Mouse (Mus musculus) forebrain, embryonic 11.5 days (tissue): Measurements from ENCODE around the gene Itpr1. TPM values are rescaled to one million over a fixed set of nuclear protein-coding genes. Genes with fewer than 3 reads are reported as not detected.

ENCODE experiments used
- ATAC-seq: fragments of 200-750 bp; cut with Nextera tagmentation; replicated peaks from 2 replicates; pipeline ENCODE4 v1.8.0; 2017; ENCODE audit warnings: moderate TSS enrichment; ENCODE audit not compliant: low FRiP score
- DNase-seq: peaks from one replicate; pipeline ENCODE4 v3.0.0-alpha.2; 2017; ENCODE audit warnings: low spot score
- H3K27ac ChIP-seq: fragments of 300-500 bp; sonication (generic); 2 replicates; pipeline ENCODE4 v1.5.1; 2014; ENCODE audit warnings: low read depth, low read length
- H3K27me3 ChIP-seq: fragments of 300-500 bp; sonication (generic); 2 replicates; pipeline ENCODE4 v1.6.1; 2014; ENCODE audit warnings: mild to moderate bottlenecking, low read length, mixed read lengths; ENCODE audit not compliant: control insufficient read depth, insufficient read depth
- H3K36me3 ChIP-seq: fragments of 300-500 bp; sonication (generic); 2 replicates; pipeline ENCODE4 v1.6.1; 2014; ENCODE audit warnings: mild to moderate bottlenecking, low read length, moderate library complexity, mixed read lengths; ENCODE audit not compliant: control insufficient read depth, insufficient read depth
- H3K4me1 ChIP-seq: fragments of 300-500 bp; sonication (generic); replicated peaks from 2 replicates; pipeline ENCODE4 v1.6.1; 2014; ENCODE audit warnings: low read length, mixed read lengths; ENCODE audit not compliant: control insufficient read depth, insufficient read depth
- H3K4me2 ChIP-seq: fragments of 300-500 bp; sonication (generic); 2 replicates; pipeline ENCODE4 v1.6.1; 2014; ENCODE audit warnings: low read depth, mild to moderate bottlenecking, low read length, moderate library complexity, mixed read lengths; ENCODE audit not compliant: severe bottlenecking
- H3K4me3 ChIP-seq: fragments of 300-500 bp; sonication (generic); 2 replicates; pipeline ENCODE4 v1.5.1; 2014; ENCODE audit warnings: low read depth, low read length
- H3K9ac ChIP-seq: fragments of 300-500 bp; sonication (generic); 2 replicates; pipeline ENCODE4 v1.6.1; 2014; ENCODE audit warnings: low read length
- H3K9me3 ChIP-seq: fragments of 300-500 bp; sonication (generic); 2 replicates; pipeline ENCODE4 v1.6.1; 2016; ENCODE audit warnings: low read length, mixed read lengths; ENCODE audit not compliant: control insufficient read depth
- WGBS: fragments of 180-500 bp; shearing (Covaris S2); extraction: QIAGEN DNeasy Blood & Tissue Kit; methylation state at CpG from one replicate; pipeline ENCODE4 v1.1.7; 2014; 5-methylcytosine and 5-hydroxymethylcytosine counted together
- polyA plus RNA-seq: library from polyadenylated mRNA; unstranded; fragments of >200 nt; fragmentation: Nextera tagmentation; extraction: Ambion mirVana; gene quantifications from 2 replicates; pipeline ENCODE4 v1.2.1, GENCODE M21; 2014

Gene Itpr1
- polyA plus RNA-seq, 1 experiment from 2014 or later: 8.1 TPM

DNA sequence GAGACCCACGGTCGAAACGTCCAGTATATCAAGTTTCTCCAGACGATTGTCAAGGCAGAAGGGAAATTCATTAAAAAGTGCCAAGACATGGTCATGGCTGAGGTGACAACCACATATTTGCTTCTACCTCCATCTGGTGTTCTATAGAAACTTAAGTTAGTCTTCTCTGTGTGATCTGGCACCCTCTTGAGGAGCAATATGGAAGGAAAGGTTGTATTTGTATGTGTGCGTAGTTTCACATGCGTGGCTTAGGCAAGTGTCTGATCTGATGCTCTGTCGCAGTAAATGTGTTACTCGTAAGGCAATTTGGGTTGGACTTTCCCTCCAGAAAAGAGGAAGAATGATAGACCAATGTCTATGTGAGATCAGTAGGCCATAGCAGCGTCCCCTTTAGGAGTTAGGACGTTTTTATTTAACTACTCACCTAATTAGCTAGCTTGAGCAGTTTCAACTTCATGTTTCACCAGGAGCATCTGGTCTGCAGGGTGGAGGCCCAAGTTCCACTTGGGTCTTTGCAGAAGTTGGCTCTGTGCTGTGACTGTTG, 188.6 kb downstream of the Itpr1 start:
- no peak overlapping the region for H3K9ac ChIP-seq
- H3K27ac ChIP-seq: no peak overlapping the region
- 95% methylated on average over 10 of the region's 10 CpGs for WGBS
- DNase-seq (no peak), ATAC-seq (no peak)
- no peak overlapping the region for H3K4me2 ChIP-seq
- H3K4me1 ChIP-seq: no peaks in the 10 kb centered on the region
- H3K27me3 ChIP-seq: no peaks in the 10 kb centered on the region
- H3K4me3 ChIP-seq: no peak overlapping the region
- H3K36me3 ChIP-seq: no peaks in the 10 kb centered on the region
- H3K9me3 ChIP-seq: no peaks in the 10 kb centered on the region

DNA sequence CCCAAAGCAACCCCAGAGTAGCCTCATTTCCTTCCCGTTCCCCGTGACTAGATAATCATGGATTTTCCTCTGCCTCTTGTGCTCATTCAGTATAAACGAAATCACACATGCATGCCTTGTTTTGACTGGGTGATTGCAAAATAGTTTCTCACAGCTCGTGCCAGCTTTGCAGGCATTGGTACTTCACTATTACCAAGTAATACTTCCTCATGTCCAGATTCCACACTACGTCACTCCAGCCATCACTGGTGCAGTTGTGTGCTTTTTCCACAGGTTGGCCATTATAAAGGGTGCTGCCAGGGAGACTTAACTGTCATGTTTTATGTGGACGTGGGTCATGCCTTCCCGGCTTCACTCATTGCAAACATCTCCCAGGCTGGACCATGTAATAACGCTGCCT, 191.8 kb downstream of the Itpr1 start:
- no peak overlapping the region for H3K4me3 ChIP-seq
- ATAC-seq (no peak), DNase-seq (no peak)
- no peaks in the 10 kb centered on the region for H3K27me3 ChIP-seq
- 89% methylated on average over 8 of the region's 8 CpGs for WGBS
- H3K4me1 ChIP-seq: no peaks in the 10 kb centered on the region
- H3K9ac ChIP-seq: no peak overlapping the region
- H3K9me3 ChIP-seq: no peaks in the 10 kb centered on the region
- no peak overlapping the region for H3K4me2 ChIP-seq
- no peaks in the 10 kb centered on the region for H3K36me3 ChIP-seq
- no peak overlapping the region for H3K27ac ChIP-seq

DNA sequence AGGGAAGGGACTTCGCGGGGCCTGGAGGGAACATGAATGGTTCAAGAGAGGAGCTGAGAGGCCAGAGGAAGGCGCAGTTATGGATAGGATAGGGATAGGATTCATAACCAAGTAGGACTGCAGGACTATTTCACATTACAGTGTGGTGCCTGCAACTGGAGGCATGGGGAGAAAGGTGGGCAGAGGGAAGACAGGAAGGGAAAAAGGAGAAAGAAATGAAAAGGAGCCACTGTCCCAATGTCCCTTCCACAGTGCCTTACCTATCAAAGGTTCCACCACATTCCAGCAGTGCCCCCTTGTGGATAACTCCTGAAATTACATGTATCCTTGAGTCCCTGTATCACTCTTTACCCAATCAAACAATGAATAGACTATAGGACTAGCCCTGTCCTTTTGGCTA, 195.2 kb downstream of the Itpr1 start:
- Histone ChIP-seq H3K27ac (no peak overlapping the region), H3K36me3 (no peaks in the 10 kb centered on the region), H3K4me2 (no peak overlapping the region), H3K9me3 (no peaks in the 10 kb centered on the region), H3K4me3 (no peak overlapping the region), H3K9ac (no peak overlapping the region), H3K27me3 (no peaks in the 10 kb centered on the region), H3K4me1 (no peaks in the 10 kb centered on the region)
- 95% methylated on average over 3 of the region's 3 CpGs for WGBS
- peak; percentile 85 for ATAC-seq
- no peak for DNase-seq

DNA sequence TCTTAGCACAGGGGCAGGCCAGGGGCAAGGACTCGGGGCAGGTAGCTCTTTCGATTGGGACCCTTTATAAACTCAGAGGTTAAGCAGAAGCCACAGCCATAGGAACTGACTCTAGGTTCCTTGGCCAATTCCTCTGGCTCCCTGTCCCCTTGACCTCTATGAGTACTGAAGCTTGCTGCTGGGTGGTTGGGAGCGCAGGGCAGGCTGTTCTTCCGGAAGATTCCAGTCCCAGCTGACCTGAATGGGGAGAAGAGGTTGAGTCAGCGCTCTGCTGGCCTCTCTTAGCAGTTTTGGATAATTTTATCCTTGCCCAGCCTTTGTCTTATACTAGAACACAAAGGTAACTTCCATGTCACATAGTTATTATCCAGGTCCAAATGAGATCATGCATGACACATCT, 195.8 kb downstream of the Itpr1 start:
- Histone ChIP-seq H3K27ac (no peak overlapping the region), H3K9ac (no peak overlapping the region), H3K9me3 (no peaks in the 10 kb centered on the region), H3K4me3 (no peak overlapping the region), H3K4me2 (no peak overlapping the region), H3K27me3 (no peaks in the 10 kb centered on the region), H3K36me3 (no peaks in the 10 kb centered on the region), H3K4me1 (no peaks in the 10 kb centered on the region)
- DNase-seq (no peak), ATAC-seq (no peak)
- 95% methylated on average over 5 of the region's 5 CpGs for WGBS

DNA sequence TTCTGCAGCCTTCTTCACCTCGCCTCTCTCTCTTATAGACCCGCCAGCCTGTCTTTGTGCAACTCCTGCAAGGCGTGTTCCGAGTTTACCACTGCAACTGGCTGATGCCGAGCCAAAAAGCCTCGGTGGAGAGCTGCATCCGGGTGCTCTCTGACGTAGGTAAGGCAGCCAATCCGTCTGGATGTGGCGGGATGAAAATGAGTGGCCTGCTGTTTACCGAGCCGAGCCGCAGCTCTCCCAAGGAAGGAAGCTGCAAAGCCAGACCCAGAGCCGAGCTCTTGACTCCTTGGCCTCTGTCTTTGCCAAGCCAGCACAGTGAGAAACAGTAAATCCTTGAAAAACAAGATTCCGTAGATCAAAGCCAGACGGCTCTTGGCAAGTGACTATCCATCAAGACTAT, 197.9 kb downstream of the Itpr1 start:
- H3K9me3 ChIP-seq: no peaks in the 10 kb centered on the region
- no peaks in the 10 kb centered on the region for H3K4me1 ChIP-seq
- WGBS: 89% methylated on average over 16 of the region's 16 CpGs
- H3K4me3 ChIP-seq: no peak overlapping the region
- H3K27ac ChIP-seq: no peak overlapping the region
- ATAC-seq (no peak), DNase-seq (no peak)
- H3K4me2 ChIP-seq: no peak overlapping the region
- H3K36me3 ChIP-seq: no peaks in the 10 kb centered on the region
- no peak overlapping the region for H3K9ac ChIP-seq
- no peaks in the 10 kb centered on the region for H3K27me3 ChIP-seq

DNA sequence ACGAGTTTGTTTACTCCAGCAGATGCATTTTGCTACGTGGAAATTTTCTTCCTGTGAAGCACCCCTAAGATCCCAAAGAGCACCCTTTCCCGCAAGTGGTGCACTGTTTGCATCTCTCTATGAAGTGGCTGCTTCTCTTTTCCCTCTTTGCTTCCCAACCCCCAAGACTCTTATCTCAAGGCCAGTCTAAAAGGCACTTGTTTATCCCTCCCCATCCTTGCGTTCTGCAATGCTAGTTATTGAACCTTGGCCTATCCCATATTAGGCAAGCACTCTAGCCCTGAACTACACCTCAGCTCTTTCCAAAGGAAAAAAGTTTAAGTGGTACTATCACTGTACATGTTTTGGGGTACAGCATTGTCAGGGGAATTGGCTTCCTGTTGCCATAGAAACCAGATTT, 198.3 kb downstream of the Itpr1 start:
- Histone ChIP-seq H3K4me3 (no peak overlapping the region), H3K4me2 (no peak overlapping the region), H3K27me3 (no peaks in the 10 kb centered on the region), H3K9me3 (no peaks in the 10 kb centered on the region), H3K4me1 (no peaks in the 10 kb centered on the region), H3K27ac (no peak overlapping the region), H3K36me3 (no peaks in the 10 kb centered on the region), H3K9ac (no peak overlapping the region)
- DNase-seq (no peak), ATAC-seq (no peak)
- WGBS: 87% methylated on average over 4 of the region's 4 CpGs

DNA sequence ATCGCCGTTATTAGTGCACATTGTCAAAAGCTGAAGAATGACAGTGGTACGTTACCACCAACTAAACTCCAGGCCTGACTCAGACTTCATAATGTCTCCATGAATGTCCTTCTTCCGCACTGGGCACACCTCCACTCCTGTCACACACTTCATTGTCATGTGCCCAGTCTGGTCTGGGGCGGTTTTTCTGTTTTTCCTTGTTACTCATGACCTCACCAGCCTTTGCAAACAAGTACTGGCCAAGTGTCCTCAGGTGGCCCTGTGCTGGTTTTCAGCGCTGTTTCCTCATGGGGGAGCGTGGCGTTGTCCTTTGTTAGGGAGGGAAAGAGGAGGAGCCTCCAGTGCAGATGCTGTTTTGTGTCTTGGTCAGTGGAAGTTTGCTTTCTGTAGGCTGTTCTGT, 200.1 kb downstream of the Itpr1 start:
- Histone ChIP-seq H3K4me1 (no peaks in the 10 kb centered on the region), H3K36me3 (no peaks in the 10 kb centered on the region), H3K4me3 (no peak overlapping the region), H3K27me3 (no peaks in the 10 kb centered on the region), H3K4me2 (no peak overlapping the region), H3K27ac (no peak overlapping the region), H3K9me3 (no peaks in the 10 kb centered on the region), H3K9ac (no peak overlapping the region)
- 90% methylated on average over 8 of the region's 8 CpGs for whole genome bisulfite sequencing
- ATAC-seq (no peak), DNase-seq (no peak)

DNA sequence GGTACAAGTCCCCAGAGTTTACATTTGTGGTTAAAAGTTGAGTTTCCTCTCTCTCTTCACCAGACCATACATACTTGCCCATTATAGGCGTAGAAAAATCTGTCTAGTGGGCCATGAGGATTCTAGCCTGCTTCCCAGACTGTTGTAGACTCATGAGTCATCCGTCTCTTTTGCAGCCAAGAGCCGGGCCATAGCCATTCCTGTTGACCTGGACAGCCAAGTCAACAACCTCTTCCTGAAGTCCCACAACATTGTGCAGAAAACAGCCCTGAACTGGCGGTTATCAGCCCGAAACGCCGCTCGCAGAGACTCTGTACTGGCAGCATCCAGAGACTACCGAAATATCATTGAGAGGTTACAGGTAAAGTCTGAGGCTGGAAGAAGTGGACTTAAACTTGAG, 200.7 kb downstream of the Itpr1 start:
- no peaks in the 10 kb centered on the region for H3K27me3 ChIP-seq
- no peak overlapping the region for H3K4me2 ChIP-seq
- ATAC-seq (no peak), DNase-seq (no peak)
- no peak overlapping the region for H3K27ac ChIP-seq
- H3K9me3 ChIP-seq: no peaks in the 10 kb centered on the region
- WGBS: 95% methylated on average over 9 of the region's 9 CpGs
- no peaks in the 10 kb centered on the region for H3K4me1 ChIP-seq
- no peak overlapping the region for H3K4me3 ChIP-seq
- H3K9ac ChIP-seq: no peak overlapping the region
- H3K36me3 ChIP-seq: no peaks in the 10 kb centered on the region; the same call in 1 of the 2 replicates

DNA sequence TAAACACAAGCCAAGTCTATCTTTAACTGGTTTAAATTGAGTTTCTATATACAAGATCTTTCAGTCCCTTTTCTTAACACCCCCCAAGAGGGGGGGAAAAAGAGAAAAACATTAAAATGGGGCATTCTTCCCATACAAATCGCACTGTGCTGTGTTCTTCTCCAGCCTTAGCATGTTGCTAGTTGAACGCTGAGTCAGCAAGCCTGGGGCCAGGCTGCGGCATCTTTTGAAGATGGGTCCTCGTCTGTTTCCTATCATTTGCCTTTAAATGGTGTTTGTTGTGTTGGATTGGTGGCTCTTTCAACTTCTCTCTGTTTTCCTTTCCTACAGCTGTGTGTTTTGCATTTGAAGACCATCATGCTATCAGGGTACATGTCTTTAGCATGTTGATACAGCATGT, 203.0 kb downstream of the Itpr1 start:
- no peak overlapping the region for H3K4me3 ChIP-seq
- H3K36me3 ChIP-seq: no peaks in the 10 kb centered on the region; the same call in 1 of the 2 replicates
- DNase-seq (no peak), ATAC-seq (no peak)
- no peak overlapping the region for H3K9ac ChIP-seq
- 90% methylated on average over 4 of the region's 4 CpGs for WGBS
- H3K9me3 ChIP-seq: no peaks in the 10 kb centered on the region
- no peaks in the 10 kb centered on the region for H3K27me3 ChIP-seq
- no peaks in the 10 kb centered on the region for H3K4me1 ChIP-seq
- no peak overlapping the region for H3K4me2 ChIP-seq
- H3K27ac ChIP-seq: no peak overlapping the region
